Mouse (Mus musculus) urinary bladder, postnatal 25 days (tissue): ENCODE data around the gene Lrba.

Experiments used
- DNase-seq: peaks from one replicate; pipeline ENCODE4 v3.0.0; 2022; ENCODE audit warnings: low spot score

The Lrba gene

DNA sequence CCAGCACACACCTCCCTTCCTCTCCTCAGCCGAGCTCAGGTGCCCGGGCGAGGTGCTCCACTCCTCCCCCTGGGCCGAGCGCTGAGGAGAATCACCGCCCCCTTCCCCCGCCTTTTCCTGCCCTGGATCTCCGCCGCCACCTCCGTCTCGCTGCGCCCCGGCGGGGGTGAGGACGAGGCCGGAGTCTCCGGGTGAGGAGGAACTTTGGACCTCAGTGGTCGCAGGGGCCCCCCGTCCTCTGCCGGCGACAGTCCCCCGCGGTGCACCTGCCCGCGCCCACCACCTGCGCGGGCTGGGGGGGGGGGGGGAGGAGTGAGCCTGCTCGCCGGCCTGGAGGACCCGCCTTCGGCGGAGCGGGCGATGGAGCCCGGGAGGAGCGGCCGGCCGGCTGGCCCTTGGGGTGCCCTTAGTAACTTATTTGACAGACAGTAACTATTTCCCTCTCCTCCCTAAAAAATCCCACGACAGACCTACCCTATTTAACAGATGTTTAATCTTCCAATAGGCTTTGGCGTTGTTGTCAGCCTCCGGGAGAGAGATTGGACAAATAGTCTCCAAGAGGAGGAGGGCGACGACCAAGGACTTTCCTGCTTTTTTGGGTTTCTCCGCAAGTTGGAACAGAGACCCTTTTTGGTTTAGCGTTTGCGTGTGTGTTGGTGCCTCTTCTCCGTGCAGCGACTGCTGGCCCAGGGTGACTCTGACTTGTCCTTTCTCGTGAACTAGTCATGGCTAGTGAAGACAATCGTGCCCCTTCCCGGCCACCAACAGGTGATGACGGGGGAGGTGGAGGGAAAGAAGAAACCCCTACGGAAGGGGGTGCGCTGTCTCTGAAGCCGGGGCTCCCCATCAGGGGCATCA lies at the start of gene Lrba:
Lrba (plus strand) TSS at position 117 of the 858 bp plus-strand sequence.
- peak; percentile 73 for DNase-seq

DNA sequence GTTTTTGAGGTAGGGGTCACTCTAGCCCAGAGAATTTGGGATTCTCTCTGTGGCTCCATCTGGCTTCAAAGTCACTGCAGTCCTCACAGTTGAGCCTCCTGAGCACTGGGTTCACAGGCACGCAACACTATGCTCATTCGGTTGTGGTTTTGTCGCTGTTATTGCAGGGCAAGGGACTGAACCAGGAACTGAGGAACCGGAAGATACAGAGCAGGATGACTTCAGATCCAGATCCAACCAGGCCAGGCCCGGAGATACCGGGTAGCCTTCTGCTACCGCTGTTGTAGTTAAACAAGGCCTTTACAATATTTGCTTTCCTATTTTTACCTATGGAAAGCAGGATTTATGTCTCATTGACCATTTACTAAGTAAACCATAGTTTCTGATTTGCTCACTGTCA lies 44.8 kb upstream of the Lrba start:
- no peak for DNase-seq

DNA sequence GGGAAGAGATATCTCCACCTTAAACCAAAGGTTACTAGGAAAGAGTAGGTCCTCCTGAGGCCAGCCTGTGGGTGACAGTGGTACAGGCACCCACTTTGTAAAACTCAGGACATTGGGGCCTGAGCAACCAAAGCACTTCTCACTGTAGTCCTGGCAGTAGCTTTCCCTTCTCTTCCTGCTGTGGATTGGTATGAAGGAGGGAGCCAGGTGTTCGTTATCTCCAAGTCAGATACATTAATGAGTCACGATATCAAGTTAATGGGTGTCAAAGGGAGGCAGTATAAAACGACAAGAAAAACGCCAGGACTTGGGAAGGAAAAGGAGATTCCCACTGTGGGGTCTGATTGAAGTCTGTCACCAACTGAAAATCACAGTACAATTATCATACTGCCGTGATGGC lies 43.4 kb upstream of the Lrba start:
- no peak for DNase-seq

DNA sequence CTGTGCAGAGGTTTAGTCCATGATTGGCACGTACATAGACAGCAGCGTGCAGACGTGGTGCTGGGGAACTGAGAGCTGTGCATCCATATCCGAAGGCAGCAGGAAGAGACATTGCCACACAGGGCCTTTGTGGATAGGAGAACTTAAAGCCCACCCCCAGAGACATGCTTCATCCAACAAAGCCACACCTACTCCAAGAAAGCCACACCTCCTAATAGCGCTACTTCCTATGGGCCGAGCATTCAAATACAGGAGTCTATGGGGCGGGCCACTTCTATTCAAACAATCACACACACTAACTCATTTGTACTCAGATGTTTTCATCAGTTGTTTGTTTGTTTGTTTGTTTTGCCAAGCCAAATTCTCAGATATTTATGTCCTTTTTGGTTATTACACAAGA lies 39.9 kb upstream of the Lrba start:
- no peak for DNase-seq

DNA sequence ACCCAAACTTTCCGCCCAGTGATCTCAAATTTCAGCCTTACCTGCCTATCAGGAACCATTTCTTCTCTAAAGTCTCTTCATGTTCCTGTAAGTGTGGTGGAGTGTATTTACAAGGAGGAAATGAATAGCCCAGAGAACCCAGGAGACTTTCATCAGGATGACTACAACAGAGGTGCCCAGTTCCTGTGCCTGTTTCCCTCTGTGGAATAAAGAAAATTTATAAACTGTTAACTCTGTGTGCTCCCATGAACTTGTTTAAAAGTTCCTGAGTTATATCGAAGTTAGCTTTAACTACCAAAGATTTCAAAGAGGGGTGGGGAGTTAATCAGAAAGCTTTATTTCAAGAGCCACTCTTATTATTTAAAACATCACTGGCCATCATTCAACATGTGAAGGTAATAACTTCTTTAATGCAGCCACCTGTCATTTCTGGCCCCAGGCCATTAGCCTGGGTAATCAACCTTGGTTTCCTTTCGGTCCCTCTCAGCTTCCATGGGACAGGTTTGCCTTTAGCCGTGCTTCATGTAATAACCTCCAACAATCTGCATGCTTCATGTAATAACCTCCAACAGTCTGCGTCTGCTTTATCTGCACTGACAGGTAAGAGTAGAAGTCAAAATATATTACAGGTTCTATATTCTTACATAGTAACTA lies 36.6 kb upstream of the Lrba start:
- DNase-seq, result no peak

DNA sequence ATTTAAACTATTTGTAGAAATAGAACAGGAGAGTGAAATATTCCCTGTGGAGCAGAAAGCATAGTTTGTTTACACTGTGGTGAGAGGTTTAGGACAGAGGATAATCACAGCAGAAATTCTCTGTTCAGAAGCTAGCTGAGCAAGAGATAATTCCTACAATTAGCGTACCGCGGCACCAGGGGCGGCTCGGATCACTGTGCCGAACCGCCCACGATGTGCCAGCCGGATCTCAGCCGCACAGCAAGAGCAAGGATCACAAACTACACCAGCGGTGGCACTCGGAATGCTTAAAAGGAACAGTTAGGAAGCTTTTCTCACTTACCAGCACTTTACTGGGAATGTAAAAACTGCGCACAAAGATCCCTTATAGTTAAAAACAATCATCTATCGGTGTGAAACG lies 28.5 kb upstream of the Lrba start:
- DNase-seq, result no peak

DNA sequence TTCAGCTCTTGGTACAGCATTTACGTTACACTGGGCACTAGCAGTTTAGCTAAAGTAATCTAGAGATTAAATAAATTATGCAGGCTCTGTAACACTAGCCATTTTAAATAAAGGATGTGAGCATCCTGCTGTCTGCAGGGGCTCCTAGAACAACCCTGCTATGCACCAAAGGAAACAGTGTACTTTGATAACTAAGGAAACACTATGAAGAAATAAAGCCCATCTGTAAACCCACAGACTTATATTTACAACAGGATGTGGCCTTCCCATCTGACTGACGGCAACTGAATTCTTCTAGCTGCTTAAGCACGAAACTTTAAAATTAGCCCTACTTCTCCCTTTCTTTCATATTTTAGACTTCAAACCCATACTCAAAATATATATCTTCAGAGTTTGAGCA lies 28.0 kb upstream of the Lrba start:
- DNase-seq, result no peak

DNA sequence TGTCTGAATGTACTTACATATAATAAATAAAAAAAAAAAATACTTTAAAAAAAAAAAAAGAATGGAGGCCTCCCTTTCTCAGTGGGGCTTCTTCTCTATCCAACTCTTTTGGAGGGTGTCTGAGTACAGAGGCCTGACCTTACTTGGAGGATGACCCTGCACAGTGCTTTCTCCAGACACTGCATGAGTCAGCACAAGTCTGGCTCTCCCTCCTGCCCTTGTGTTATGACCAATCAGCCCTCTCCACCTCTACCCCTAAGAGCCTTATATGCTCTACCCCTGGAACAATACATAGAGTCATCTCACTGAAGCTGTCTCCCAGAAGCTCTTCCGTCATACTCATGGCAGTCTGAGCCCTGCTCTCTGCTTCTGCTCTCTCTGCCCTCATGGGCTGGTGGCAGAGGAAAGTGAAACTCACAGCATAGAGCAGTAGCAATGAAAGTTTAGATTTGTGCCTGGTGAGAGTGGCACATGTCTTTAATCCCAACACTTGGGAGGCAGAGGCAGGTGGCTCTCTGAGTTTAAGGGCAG lies 22.8 kb upstream of the Lrba start:
- DNase-seq, result no peak

DNA sequence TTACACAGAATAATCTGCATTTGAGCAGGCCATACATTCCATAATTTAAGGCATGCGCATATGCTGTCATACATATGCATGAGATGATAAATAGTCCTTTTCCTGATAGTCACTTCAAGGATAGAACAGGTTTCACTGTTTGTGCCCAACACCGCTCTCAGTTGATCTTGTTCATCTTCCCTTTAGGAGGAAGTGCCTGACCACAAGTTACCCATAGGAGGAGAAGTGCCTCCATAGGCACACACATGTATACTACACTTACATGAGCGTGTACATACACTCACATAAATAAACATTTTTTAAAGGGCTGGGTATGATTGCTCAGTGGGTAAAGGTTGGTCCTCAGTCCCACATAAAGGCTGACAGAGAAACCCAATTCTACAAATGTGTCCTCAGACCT lies 22.0 kb upstream of the Lrba start:
- no peak for DNase-seq

DNA sequence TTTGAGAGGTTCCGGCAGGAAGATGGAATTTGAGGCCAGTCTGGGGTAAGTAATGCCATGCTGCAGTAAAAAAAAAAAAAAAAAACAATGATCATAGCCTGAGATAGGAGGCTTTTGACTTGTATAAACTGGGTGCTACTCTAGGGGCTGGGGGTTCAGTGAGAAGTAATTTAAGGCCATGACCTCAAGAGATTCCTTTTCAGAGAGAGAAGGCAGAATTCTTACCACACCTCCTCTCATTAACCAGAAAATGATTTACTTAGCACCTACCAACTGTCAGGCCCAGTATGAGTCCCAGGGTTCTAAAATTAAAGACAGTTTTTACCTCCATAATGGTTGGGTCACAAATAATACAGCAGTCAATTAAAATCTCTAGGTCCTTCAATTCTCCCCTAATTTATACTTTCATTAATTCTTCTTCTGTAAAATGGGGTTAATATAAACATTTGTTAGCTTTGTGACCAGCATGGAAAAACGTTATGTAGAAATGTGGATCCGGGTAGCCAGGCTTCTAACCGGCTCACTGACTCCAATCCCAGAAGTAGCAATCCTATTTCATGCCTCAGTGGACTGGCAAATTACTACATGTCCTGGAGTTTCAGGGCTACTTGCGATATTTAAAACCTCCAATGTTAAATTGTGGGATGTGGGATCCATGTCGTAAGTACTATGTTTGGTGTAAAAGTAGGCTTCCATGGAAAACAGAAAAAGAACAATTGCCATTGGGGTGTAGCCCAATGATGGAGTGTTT lies 19.7 kb upstream of the Lrba start:
- DNase-seq, result no peak

DNA sequence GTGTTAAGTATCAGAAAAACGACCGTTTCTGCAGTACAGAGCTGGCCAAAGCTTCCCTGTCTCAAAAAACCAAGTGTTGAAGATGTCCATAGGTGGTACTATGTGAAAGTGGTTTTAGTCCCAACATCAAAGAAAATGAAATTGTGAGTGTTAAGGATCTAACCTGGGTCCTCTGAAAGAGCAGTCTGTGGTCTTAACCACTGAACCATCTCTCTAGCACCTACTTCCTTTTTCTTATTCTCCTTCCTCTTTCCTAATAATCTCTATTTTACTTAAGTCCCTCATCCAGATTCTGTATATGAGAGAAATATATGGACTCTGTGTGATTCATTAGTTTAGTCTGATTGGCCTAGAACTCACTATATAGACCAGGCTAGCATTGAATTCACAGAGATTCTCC lies 17.9 kb upstream of the Lrba start:
- DNase-seq, result no peak

DNA sequence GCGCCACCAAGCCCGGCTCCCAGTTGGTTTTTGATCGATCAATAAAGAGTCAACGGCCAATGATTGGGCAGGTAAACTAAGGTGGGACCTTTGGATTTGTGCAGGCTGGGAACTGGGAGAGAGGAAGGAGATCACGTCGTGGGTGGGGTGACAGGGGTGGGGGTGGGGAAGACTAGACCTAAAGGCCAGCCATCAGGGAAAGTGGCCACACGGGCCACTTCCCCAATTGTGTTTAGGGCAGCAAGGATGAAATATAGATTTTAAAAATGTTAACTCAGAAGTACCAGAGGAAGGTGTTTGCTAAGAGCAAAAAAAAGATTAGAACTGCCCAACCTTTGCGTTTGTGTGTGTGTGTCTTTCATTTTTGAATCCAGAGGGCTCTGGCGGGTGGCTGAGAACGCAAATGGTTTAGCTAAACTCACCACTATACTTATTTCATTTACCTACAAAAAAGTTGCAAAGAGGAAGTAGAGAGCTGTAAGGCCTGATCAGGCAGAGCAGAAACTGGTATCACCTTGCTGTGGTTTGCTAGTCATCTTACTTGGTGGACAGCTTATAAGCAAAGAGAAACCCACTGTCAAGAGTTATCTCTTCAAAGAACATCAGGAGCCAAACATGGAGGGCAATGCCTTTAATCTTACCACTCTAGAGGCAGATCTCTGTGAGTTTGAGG lies 14.1 kb upstream of the Lrba start:
- DNase-seq, result no peak

DNA sequence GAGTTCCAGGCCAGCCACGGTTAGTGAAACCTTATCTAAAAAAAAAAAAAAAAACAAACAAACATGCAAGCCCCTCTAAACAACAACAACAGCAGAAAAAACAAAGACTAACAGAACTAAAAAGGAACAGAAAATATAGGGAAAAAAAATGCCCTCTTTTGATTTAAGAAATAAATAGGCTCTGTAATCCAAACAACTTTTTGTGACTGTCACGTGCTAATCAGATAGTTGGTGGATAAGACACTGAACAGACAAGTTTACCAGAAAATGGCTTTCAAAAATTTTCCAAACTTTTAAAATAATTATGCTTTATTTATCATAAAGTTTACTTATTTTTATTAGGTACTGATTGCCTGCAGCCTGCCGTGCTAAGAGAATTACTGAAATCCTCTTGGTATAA lies 13.5 kb upstream of the Lrba start:
- no peak for DNase-seq

DNA sequence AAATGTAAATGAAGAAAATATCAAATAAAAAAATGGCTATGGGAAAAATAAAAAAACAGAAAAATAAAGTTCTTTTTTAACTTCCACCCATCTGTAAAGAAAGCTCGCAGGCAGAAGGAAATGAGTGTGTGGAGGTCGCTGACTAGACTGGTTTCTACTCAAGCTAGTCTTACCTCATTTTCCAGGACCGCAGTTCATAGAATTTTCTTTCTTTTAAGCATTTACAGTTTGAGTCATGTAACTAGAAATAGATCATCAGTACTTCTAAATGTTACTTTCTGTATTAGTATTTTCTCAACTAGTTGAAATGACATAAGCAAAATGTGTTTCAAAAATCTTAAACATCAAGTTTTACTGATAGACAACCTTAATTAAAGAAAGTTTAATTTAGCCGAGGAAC lies 10.2 kb upstream of the Lrba start:
- no peak for DNase-seq

DNA sequence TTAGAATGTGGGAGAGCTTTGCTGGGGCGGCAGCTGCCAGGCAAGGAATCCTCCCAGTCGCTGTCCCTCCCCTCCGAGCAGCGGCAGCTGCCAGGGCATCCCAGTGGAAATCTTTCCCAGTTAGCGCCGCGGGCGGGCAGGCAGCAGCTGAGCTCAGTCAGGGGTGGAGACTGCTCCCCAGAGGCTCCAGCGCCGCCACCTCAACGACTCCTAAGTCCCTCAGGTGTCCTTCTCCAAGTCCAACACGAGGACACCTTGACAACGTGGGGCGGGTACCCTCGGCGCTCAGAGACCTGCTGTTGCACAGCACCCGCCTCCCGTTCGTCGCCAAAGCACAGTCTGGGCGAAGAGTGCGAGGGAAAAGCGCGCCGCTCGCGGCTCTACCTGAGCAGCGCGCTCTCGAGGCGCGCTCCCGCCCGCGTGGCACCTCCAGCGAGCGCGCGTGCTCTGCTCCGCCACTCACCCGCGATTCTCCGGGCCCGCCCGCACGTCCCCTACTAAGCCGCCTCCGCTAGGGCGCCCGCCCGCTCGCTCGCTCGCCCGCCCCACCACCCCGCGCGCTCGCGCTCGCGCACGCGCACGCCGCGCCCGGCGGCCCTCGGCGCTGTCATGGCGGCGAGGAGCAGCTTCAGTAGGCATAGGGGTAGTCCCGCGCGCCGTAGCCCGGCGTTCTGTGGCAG lies 706 bp upstream of the Lrba start:
- DNase-seq, result peak; percentile 76

DNA sequence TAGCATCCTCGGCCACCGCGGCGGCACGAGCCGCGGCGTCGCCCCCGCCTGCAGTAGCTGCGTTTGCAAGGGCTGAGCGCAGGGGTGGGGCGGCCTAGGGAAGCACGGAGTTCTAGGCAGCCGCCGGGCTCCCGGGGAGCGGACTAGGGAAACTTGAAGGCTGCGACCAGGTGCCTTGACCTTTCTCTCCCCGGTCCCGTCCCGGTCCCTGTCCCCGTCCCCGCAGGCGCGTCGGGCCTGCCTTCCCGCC lies 241 bp upstream of the Lrba start:
- DNase-seq, result no peak

DNA sequence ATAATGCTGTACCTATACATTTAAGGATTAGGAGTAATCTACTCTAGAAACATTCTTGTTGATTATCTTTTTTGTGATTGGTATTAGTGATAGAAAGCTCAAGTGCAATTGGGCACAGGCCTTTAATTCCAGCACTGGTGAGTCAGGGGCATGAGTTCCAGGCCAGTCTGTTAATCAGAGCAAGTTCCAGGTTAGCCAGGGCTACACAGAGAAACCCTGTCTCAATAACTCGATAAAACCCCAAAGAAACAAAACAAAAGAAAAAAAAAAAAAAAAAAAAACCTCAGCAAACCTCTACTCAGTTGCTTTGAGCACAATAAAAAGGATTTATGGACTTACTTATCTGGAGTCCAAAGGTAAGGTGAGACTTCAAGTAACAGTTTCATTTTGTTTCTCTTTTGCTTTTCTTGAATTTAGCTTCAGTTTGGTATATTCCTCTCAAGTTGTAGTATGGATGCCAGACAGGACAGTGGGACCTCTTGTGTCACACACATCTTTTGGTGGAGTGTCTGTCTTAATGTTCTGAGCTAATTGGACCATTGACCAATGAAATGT lies 7.1 kb downstream of the Lrba start:
- no peak for DNase-seq

DNA sequence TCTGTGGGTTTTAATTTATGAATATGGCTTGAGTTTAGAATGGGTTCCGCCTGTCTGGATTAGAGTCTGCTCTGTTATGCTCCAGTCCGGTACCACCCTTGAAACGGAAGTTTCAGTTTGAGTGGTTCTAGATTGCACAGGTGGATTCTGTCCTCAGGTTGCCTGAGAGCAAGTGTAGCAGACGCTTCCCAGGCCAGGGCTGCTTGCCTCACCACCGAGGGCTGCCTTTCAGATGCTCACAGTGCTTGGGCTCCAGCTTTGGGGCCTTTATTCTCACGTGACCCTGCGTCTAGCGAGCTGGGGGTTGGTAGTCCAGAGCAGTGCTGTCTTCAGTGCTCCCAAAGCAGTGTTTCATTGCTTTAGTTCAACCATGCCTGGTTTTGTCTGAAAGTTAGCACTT lies 22.7 kb downstream of the Lrba start:
- DNase-seq, result no peak

DNA sequence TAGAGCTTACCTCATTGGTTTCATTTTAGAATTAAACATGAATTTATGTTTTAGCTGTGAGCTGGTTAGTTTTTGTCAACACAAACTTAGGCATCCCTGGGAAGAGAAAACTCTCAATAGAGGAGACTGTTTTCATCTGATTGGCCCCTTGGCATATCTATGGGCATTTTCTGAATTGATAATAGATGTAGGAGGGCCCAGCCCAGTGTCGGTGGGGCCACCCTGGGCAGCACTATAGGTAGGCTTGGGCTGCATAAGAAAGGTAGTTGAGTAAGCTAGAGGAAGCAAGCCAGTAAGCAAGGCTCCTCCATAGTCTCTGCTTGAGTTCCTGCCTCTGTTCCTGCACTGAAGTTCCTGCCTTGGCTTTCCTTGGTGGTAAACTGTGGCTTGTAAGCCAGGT lies 26.7 kb downstream of the Lrba start:
- no peak for DNase-seq

DNA sequence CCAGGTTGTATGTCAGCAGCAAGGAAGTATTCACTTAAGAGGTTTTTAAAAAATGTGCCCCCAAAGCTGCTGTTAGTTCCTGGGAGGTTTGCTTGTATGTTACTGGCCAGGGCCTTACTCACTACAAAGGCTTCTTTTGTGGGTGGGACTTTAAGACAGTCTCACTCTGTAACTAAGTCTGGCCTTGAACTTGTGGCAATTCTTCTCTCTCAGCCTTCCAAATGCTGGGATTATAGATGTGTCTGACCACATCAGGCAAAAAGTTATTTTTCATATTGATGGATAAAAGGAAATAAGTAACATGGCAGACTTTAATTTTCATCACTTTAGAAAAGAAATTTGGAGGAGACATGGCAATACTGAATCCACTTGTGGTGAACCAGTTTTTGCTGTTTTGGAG lies 28.1 kb downstream of the Lrba start:
- DNase-seq, result no peak

DNA sequence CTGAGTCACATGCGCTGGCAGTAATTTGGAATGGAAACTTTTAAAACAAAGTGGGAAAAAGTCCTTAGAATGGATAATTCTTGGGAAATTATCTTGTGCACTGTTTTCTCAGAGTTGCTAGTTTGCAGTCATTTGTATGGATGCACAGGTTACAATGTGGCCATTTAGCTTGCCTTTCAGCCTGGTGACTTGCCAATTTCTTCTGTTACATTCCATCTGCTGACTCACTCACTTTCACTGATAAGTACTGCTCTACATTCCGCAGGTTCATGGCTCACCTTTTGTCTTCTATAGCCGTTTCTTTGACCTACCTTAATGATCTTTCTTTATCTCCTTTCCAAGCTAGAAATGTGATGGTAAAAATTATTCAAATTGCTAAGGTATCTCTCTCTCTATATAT lies 28.6 kb downstream of the Lrba start:
- peak; percentile 13 for DNase-seq

DNA sequence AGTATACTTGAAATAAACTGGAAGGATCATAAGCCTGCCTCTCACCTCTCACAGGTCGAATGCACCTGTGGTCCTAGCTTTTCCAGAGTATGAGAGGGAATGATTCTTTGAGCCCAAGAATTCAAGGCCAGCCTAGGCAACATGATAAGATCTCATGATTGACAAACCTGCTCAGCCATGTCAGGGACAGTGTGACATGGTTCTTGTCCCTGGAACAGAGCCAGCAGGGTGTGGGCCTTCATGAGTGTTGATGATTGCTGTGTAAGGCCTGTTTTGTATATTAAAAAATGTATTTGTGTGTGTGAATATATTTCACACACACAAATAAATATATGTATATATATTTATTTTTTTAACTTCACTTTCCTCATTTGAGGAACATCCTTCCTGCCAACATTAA lies 29.3 kb downstream of the Lrba start:
- peak; percentile 11 for DNase-seq
